Mouse (Mus musculus): ENCODE measurements at regions not wholly inside any gene's neighbourhood (a gene's known extent, or its start where the extent isn't known, plus 50 kb on each side); places are given as distances from the start of the nearest gene placed in this dataset.

- Histone ChIP-seq H3K9ac (replicated peaks; ENCODE audit: low read depth) (no peak overlapping the region), H3K4me1 (ENCODE audit: insufficient read depth, low read depth, low read length) (no peaks in the 10 kb centered on the region), H3K4me2 (replicated peaks; ENCODE audit: low read depth, low read length) (no peak overlapping the region), H3K4me3 (ENCODE audit: low read depth, low read length) (no peak overlapping the region), H3K36me3 (ENCODE audit: insufficient read depth, low read length) (no peaks in the 10 kb centered on the region), H3K27ac (ENCODE audit: low read length) (no peak overlapping the region), H3K27me3 (replicated peaks; ENCODE audit: insufficient read depth, low read length) (no peaks in the 10 kb centered on the region), H3K9me3 (ENCODE audit: low read length) (no peaks in the 10 kb centered on the region)
- 86% methylated on average over 4 of the region's 4 CpGs for WGBS
- TF ChIP-seq EP300 (IDR thresholded peaks at IDR 0.05) (no peak), CTCF (IDR thresholded peaks at IDR 0.05) (no peak)
- ATAC-seq, result no peak
- DNase-seq (ENCODE audit: low spot score), result no peak
Measured at GRCm38 (mm10) chr14:71895468-71895867, 596.2 kb downstream of the Gm9195 start.

- DNase-seq (ENCODE audit: low spot score) (no peak), ATAC-seq (no peak)
- Histone ChIP-seq H3K9ac (replicated peaks; ENCODE audit: low read depth) (no peak overlapping the region), H3K27ac (ENCODE audit: low read length) (no peak overlapping the region), H3K4me1 (ENCODE audit: insufficient read depth, low read depth, low read length) (no peaks in the 10 kb centered on the region), H3K27me3 (replicated peaks; ENCODE audit: insufficient read depth, low read length) (no peaks in the 10 kb centered on the region), H3K4me2 (replicated peaks; ENCODE audit: low read depth, low read length) (no peak overlapping the region), H3K4me3 (ENCODE audit: low read depth, low read length) (no peak overlapping the region), H3K36me3 (ENCODE audit: insufficient read depth, low read length) (no peaks in the 10 kb centered on the region), H3K9me3 (ENCODE audit: low read length) (no peaks in the 10 kb centered on the region)
- TF ChIP-seq EP300 (IDR thresholded peaks at IDR 0.05) (no peak), CTCF (IDR thresholded peaks at IDR 0.05) (no peak)
- WGBS, result 65% methylated on average over 4 of the region's 4 CpGs
Measured at GRCm38 (mm10) chr14:71894811-71895210, 596.8 kb downstream of the Gm9195 start.

GRCm38 (mm10) chr14:71893361-71893760 lies 598.3 kb downstream of the Gm9195 start:
- no peak overlapping the region for H3K9ac ChIP-seq (replicated peaks; ENCODE audit: low read depth)
- H3K9me3 ChIP-seq (ENCODE audit: low read length), result no peaks in the 10 kb centered on the region
- H3K4me2 ChIP-seq (replicated peaks; ENCODE audit: low read depth, low read length), result no peak overlapping the region
- peak; percentile 35 for DNase-seq (ENCODE audit: low spot score)
- no peaks in the 10 kb centered on the region for H3K27me3 ChIP-seq (replicated peaks; ENCODE audit: insufficient read depth, low read length)
- WGBS, result 66% methylated on average over 1 of the region's 1 CpGs
- H3K4me1 ChIP-seq (ENCODE audit: insufficient read depth, low read depth, low read length), result no peaks in the 10 kb centered on the region
- H3K36me3 ChIP-seq (ENCODE audit: insufficient read depth, low read length), result no peaks in the 10 kb centered on the region
- no peak overlapping the region for H3K4me3 ChIP-seq (ENCODE audit: low read depth, low read length)
- no peak for TF ChIP-seq EP300 (IDR thresholded peaks at IDR 0.05)
- no peak for ATAC-seq
- no peak overlapping the region for H3K27ac ChIP-seq (ENCODE audit: low read length)

GRCm38 (mm10) chr14:71891667-71892066 lies 600.0 kb downstream of the Gm9195 start:
- no peak overlapping the region for H3K9ac ChIP-seq (replicated peaks; ENCODE audit: low read depth)
- no peaks in the 10 kb centered on the region for H3K36me3 ChIP-seq (ENCODE audit: insufficient read depth, low read length)
- ATAC-seq, result no peak
- H3K9me3 ChIP-seq (ENCODE audit: low read length), result no peaks in the 10 kb centered on the region
- TF ChIP-seq EP300 (IDR thresholded peaks at IDR 0.05), result no peak
- TF ChIP-seq CTCF (IDR thresholded peaks at IDR 0.05), result no peak
- no peak for DNase-seq (ENCODE audit: low spot score)
- H3K27ac ChIP-seq (ENCODE audit: low read length), result no peak overlapping the region
- H3K4me3 ChIP-seq (ENCODE audit: low read depth, low read length), result no peak overlapping the region
- H3K4me2 ChIP-seq (replicated peaks; ENCODE audit: low read depth, low read length), result no peak overlapping the region
- WGBS, result 56% methylated on average over 1 of the region's 1 CpGs
- no peaks in the 10 kb centered on the region for H3K4me1 ChIP-seq (ENCODE audit: insufficient read depth, low read depth, low read length)
- no peaks in the 10 kb centered on the region for H3K27me3 ChIP-seq (replicated peaks; ENCODE audit: insufficient read depth, low read length)

GRCm38 (mm10) chr14:71882871-71883270 lies 608.8 kb downstream of the Gm9195 start:
- DNase-seq (ENCODE audit: low spot score) (no peak), ATAC-seq (no peak)
- 64% methylated on average over 2 of the region's 2 CpGs for WGBS
- Histone ChIP-seq H3K36me3 (ENCODE audit: insufficient read depth, low read length) (no peaks in the 10 kb centered on the region), H3K27ac (ENCODE audit: low read length) (no peak overlapping the region), H3K4me1 (ENCODE audit: insufficient read depth, low read depth, low read length) (no peaks in the 10 kb centered on the region), H3K9ac (replicated peaks; ENCODE audit: low read depth) (no peak overlapping the region), H3K4me3 (ENCODE audit: low read depth, low read length) (no peak overlapping the region), H3K9me3 (ENCODE audit: low read length) (no peaks in the 10 kb centered on the region), H3K27me3 (replicated peaks; ENCODE audit: insufficient read depth, low read length) (no peaks in the 10 kb centered on the region), H3K4me2 (replicated peaks; ENCODE audit: low read depth, low read length) (no peak overlapping the region)
- TF ChIP-seq CTCF (IDR thresholded peaks at IDR 0.05) (no peak), EP300 (IDR thresholded peaks at IDR 0.05) (no peak)

GRCm38 (mm10) chr14:71845546-71845945 lies 646.1 kb downstream of the Gm9195 start:
- H3K9me3 ChIP-seq (ENCODE audit: low read length), result no peaks in the 10 kb centered on the region
- H3K4me1 ChIP-seq (ENCODE audit: insufficient read depth, low read depth, low read length), result no peaks in the 10 kb centered on the region
- H3K4me3 ChIP-seq (ENCODE audit: low read depth, low read length), result no peak overlapping the region
- no peak for DNase-seq (ENCODE audit: low spot score)
- H3K9ac ChIP-seq (replicated peaks; ENCODE audit: low read depth), result no peak overlapping the region
- H3K4me2 ChIP-seq (replicated peaks; ENCODE audit: low read depth, low read length), result no peak overlapping the region
- no peaks in the 10 kb centered on the region for H3K36me3 ChIP-seq (ENCODE audit: insufficient read depth, low read length)
- H3K27ac ChIP-seq (ENCODE audit: low read length), result no peak overlapping the region
- ATAC-seq, result no peak
- TF ChIP-seq CTCF (IDR thresholded peaks at IDR 0.05) (no peak), EP300 (IDR thresholded peaks at IDR 0.05) (no peak)
- no peaks in the 10 kb centered on the region for H3K27me3 ChIP-seq (replicated peaks; ENCODE audit: insufficient read depth, low read length)

- no peak for DNase-seq (ENCODE audit: low spot score)
- Histone ChIP-seq H3K4me1 (ENCODE audit: insufficient read depth, low read depth, low read length) (no peaks in the 10 kb centered on the region), H3K27me3 (replicated peaks; ENCODE audit: insufficient read depth, low read length) (no peaks in the 10 kb centered on the region), H3K4me3 (ENCODE audit: low read depth, low read length) (no peak overlapping the region), H3K36me3 (ENCODE audit: insufficient read depth, low read length) (no peaks in the 10 kb centered on the region), H3K9ac (replicated peaks; ENCODE audit: low read depth) (no peak overlapping the region), H3K4me2 (replicated peaks; ENCODE audit: low read depth, low read length) (no peak overlapping the region), H3K27ac (ENCODE audit: low read length) (no peak overlapping the region), H3K9me3 (ENCODE audit: low read length) (no peaks in the 10 kb centered on the region)
- 37% methylated on average over 13 of the region's 13 CpGs for WGBS
- TF ChIP-seq EP300 (IDR thresholded peaks at IDR 0.05) (no peak), CTCF (IDR thresholded peaks at IDR 0.05) (no peak)
- ATAC-seq, result no peak
Measured at GRCm38 (mm10) chr14:71808863-71809487, 682.7 kb downstream of the Gm9195 start.

Data from lung, postnatal 0 days (tissue).